Mouse (Mus musculus) G1E-ER4 (cell line): ENCODE results near the gene Flt3. TPM values are rescaled to one million over a fixed set of nuclear protein-coding genes. Genes with fewer than 3 reads are reported as not detected.

Experiments
- GATA1 ChIP-seq: IDR thresholded peaks from one replicate; pipeline ENCODE4 v1.8.0; 2012; ENCODE audit warnings: low read length, inconsistent platforms
- polyA plus RNA-seq: library from polyadenylated mRNA; stranded (reverse); fragments of >175 nt; gene quantifications from 2 replicates; pipeline ENCODE4 v1.2.3, GENCODE M21; 2012

Flt3 gene
- polyA plus RNA-seq, result not detected in 2 replicates

- no peak for TF ChIP-seq GATA1
These were observed at the start of gene Flt3 for GRCm38 (mm10) chr5:147399843-147400504. Gene Flt3 (minus strand): TSS chr5:147400489.

- no peak for TF ChIP-seq GATA1
These were observed 48.6 kb upstream of the Flt3 start for GRCm38 (mm10) chr5:147448933-147449332.

- TF ChIP-seq GATA1, result no peak
These were observed 48.2 kb upstream of the Flt3 start for GRCm38 (mm10) chr5:147448526-147448925.

GRCm38 (mm10) chr5:147445252-147445651 lies 45.0 kb upstream of the Flt3 start:
- TF ChIP-seq GATA1, result no peak

GRCm38 (mm10) chr5:147444757-147445156 lies 44.5 kb upstream of the Flt3 start:
- TF ChIP-seq GATA1, result no peak

- no peak for TF ChIP-seq GATA1
These were observed 44.0 kb upstream of the Flt3 start for GRCm38 (mm10) chr5:147444298-147444697.

GRCm38 (mm10) chr5:147442741-147443140 lies 42.5 kb upstream of the Flt3 start:
- TF ChIP-seq GATA1, result no peak

GRCm38 (mm10) chr5:147441979-147442378 lies 41.7 kb upstream of the Flt3 start:
- TF ChIP-seq GATA1, result peak; percentile 72

- no peak for TF ChIP-seq GATA1
These were observed 40.8 kb upstream of the Flt3 start for GRCm38 (mm10) chr5:147440996-147441507.

GRCm38 (mm10) chr5:147436491-147436890 lies 36.2 kb upstream of the Flt3 start:
- TF ChIP-seq GATA1, result no peak

GRCm38 (mm10) chr5:147435751-147436150 lies 35.5 kb upstream of the Flt3 start:
- no peak for TF ChIP-seq GATA1

GRCm38 (mm10) chr5:147435224-147435623 lies 34.9 kb upstream of the Flt3 start:
- TF ChIP-seq GATA1, result no peak

GRCm38 (mm10) chr5:147432927-147433326 lies 32.6 kb upstream of the Flt3 start:
- no peak for TF ChIP-seq GATA1

GRCm38 (mm10) chr5:147430936-147431839 lies 30.9 kb upstream of the Flt3 start:
- no peak for TF ChIP-seq GATA1

GRCm38 (mm10) chr5:147430361-147430935 lies 30.2 kb upstream of the Flt3 start:
- no peak for TF ChIP-seq GATA1
